Mouse (Mus musculus) mouse embryonic stem cell (cell line): ENCODE measurements around the gene Chmp4b.

Experiments
- in situ Hi-C, 2 experiments: fragments of 300-500 bp; cut with MboI; formaldehyde crosslinking; loops; 1 replicate in 1 of 2; 3 replicates in 1 of 2; pipeline ENCODE4 v1.14.3; 2019 to 2020; ENCODE audit warnings: low sequenced_read_pairs in 2 of 2, low pct_unique_long_range_greater_than_20kb in 1 of 2, mixed read lengths in 1 of 2; ENCODE audit not compliant: unreplicated experiment in 1 of 2

The Chmp4b gene

DNA sequence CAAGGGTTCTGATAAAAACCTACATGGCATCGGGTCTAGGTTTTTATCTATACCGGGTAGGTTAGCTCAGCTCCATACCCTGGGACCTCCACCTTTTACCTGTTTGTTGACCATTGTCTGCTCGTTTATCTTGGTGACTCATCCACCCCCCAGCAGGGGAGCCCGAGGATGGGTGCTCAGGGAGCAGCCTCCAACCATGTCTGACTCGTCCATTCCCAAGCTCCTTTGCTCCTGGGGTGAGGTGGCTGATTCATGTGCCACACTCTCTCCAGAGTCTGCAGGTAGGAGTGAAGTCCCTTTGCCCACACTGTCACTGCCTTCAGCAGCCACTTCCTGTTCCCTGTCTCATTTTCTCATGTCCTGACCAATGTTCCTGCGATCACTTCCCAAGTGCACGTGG lies 84.5 kb downstream of the Chmp4b start:
- in situ Hi-C loops = no loop called here

DNA sequence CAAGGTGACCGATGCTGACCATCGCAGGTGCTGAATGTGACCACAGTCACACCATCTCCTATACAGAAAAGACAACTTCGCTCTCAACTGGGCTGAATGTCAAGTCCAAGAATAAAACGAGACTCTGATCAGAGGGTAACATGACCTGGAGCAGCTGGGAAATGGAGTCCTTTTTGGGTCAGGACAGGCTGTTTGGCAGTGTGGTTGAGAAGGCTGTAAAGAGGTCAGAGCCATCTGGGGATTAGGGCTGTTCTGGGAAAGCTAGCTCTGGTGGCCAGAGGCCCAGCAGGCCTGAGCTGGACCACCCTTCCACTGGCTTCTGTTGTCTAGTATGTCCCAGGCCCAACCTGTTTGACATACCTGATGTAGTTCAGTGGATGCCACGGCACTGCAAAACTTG lies 87.1 kb downstream of the Chmp4b start:
- in situ Hi-C loops = no loop called here

DNA sequence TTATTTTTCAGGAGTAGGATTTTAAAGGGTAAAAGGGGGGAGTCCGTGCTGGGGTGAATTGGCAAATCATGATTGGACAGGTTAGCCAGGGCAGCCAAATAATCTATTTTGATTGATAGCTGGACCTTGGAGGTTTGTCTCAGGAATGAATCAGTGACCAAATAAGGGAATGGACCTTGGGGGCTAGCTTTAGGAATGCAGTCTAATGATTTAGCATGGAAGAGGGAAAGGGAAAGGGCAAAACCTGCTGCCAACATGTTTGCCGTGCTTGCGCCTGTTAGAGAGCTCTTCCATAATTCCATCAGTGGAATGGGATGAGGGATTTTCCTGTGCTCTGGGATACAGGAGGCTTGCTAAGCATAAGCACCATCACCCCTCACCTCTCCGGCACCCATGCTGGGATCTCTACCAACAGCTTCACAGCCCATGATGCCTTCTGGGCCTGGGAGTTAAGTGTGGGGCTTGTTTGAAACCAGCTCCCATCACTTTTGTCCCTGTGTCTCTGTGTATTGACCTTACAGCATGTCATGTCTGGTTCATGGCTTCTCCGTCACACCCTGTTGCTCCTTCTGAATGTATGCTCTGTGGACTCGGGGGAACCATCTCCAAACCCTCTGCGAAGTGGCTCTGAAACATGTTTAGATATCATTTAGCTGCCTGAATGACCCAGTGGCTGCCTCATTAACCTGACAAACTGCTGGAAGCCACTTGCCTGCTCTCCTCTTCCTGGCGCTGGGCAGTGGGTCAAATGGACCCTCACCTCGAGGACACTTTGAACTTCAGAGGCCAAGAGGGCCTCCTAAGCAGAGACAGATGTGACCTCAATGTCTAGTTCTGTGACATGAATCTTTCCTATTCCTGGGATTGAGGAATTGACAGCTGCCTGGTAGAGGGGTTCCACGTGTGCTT lies 91.7 kb downstream of the Chmp4b start:
- in situ Hi-C loops = no loop called here

DNA sequence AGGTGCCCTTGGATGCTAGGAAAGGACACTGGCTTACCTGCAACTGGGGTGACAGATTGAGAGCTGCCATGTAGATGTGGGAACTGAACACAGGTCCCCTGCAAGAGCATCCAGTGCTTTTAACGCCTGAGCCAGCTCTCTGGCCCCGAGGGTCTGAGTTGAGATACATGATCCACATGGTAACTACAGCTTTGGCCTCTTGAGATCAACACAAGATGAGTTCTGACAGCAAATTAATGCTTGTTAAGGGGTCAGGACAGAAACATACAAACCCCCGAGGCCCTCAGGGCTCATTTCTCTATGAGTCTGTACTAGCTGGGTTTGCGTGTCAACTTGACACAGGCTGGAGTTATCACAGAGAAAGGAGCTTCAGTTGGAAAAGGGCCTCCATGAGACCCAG lies 92.4 kb downstream of the Chmp4b start:
- in situ Hi-C loops = no loop called here
